Mouse (Mus musculus) midbrain, embryonic 10.5 days (tissue): ENCODE results near the gene Stk39. TPM values are rescaled to one million over a fixed set of nuclear protein-coding genes. Genes with fewer than 3 reads are reported as not detected.

Experiments used
- DNase-seq: peaks from one replicate; pipeline ENCODE4 v3.0.0-alpha.2; 2017; ENCODE audit warnings: low spot score
- H3K27ac ChIP-seq: fragments of 300-500 bp; sonication (generic); replicated peaks from 2 replicates; pipeline ENCODE4 v1.5.1; 2016; ENCODE audit warnings: mild to moderate bottlenecking
- H3K27me3 ChIP-seq: fragments of 300-500 bp; sonication (generic); 2 replicates; pipeline ENCODE4 v1.6.1; 2016; ENCODE audit warnings: low read depth, mild to moderate bottlenecking; ENCODE audit not compliant: poor library complexity, severe bottlenecking
- H3K36me3 ChIP-seq: fragments of 300-500 bp; sonication (generic); 2 replicates; pipeline ENCODE4 v1.6.1; 2016; ENCODE audit warnings: mild to moderate bottlenecking, moderate library complexity
- H3K4me1 ChIP-seq: fragments of 300-500 bp; sonication (generic); 2 replicates; pipeline ENCODE4 v1.6.1; 2016
- H3K4me3 ChIP-seq: fragments of 300-500 bp; sonication (generic); 2 replicates; pipeline ENCODE4 v1.5.1; 2016; ENCODE audit warnings: mild to moderate bottlenecking, moderate library complexity
- H3K9me3 ChIP-seq: fragments of 300-500 bp; sonication (generic); replicated peaks from 2 replicates; pipeline ENCODE4 v1.6.1; 2016; ENCODE audit warnings: mild to moderate bottlenecking
- WGBS: fragments of 180-500 bp; shearing (Covaris S2); methylation state at CpG from one replicate; pipeline ENCODE4 v1.1.7; 2016; 5-methylcytosine and 5-hydroxymethylcytosine counted together
- polyA plus RNA-seq: library from polyadenylated mRNA; unstranded; fragments of >200 nt; fragmentation: Nextera tagmentation; extraction: Ambion mirVana; gene quantifications from 2 replicates; pipeline ENCODE4 v1.2.1, GENCODE M21; 2016

Stk39 gene
- polyA plus RNA-seq, 1 experiment from 2014 or later, result 30.1 TPM

DNA sequence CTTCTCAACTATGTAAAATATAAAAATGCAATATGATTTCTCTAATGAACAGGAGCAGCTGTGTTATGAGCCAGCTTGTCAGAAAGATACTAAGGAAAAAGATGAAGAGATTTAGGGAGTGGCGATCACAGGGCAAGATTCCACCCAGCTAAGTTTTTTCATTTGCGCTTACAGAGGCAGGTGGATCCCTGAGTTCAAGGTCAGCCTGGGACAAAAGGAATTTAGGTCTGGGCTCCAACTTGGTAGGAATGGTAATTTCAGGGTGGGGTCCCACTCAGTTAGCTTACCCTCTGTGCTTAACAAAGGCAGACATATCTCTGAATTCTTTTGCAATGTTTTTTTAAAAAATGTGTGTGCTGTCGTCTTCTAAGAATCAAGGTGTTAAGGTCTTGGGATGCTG is 173.7 kb downstream of the Stk39 start:
- WGBS, result 93% methylated on average over 3 of the region's 3 CpGs

DNA sequence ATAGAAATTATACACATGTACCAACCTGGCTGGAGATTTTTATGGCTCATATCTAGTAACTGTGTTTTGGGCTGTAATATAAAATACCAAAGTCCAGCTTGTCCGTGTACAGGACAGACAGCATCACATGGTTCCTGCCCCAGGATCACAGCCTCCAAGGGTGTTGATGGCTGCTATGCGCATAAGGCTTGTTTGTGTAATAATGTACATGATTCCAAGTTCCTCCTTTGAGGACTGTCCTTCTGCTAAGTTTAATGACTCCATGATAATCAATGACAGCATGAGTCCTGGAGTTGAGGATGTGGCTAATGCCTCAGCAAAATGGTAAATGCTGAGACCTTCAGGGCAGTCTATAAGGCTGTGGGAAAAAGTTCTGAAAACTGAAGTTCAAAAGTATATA is 174.1 kb downstream of the Stk39 start:
- Histone ChIP-seq H3K9me3 (no peaks in the 10 kb centered on the region), H3K4me1 (peaks cover 9% of the 10 kb centered on the region), H3K27me3 (no peaks in the 10 kb centered on the region), H3K4me3 (no peak overlapping the region), H3K27ac (no peak overlapping the region), H3K36me3 (peaks cover 40% of the 10 kb centered on the region)
- 94% methylated on average over 2 of the region's 2 CpGs for WGBS
- DNase-seq, result no peak

More for the DNA sequence above, 173.7 kb downstream of the Stk39 start:
- H3K4me3 ChIP-seq, result no peak overlapping the region
- DNase-seq, result no peak
- H3K4me1 ChIP-seq, result peaks cover 9% of the 10 kb centered on the region
- no peaks in the 10 kb centered on the region for H3K9me3 ChIP-seq
- no peaks in the 10 kb centered on the region for H3K27me3 ChIP-seq
- no peak overlapping the region for H3K27ac ChIP-seq
- H3K36me3 ChIP-seq, result peaks cover 43% of the 10 kb centered on the region

DNA sequence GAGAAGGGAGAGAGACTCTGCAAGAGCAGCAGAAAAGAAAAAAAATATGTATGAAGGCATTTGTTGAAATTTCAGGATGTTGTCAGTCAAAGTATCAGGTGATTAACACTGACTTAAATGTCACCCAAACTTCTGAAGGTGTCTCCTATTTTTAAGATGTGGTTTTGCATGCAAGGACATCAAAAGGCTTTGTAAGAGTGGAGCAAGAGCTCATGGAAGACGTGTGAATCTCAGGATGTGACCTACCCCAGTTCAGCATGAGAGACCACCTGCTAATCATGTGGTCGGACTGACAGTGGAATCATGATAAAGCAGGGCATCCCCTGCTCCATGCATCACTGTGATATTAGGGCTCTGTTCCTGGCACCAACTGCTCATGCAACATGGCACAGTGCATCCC is 175.3 kb downstream of the Stk39 start:
- peaks cover 34% of the 10 kb centered on the region for H3K36me3 ChIP-seq
- 83% methylated on average over 2 of the region's 2 CpGs for WGBS
- no peak overlapping the region for H3K27ac ChIP-seq
- no peaks in the 10 kb centered on the region for H3K27me3 ChIP-seq
- no peak for DNase-seq
- peaks cover 1% of the 10 kb centered on the region for H3K4me1 ChIP-seq
- no peak overlapping the region for H3K4me3 ChIP-seq
- no peaks in the 10 kb centered on the region for H3K9me3 ChIP-seq

DNA sequence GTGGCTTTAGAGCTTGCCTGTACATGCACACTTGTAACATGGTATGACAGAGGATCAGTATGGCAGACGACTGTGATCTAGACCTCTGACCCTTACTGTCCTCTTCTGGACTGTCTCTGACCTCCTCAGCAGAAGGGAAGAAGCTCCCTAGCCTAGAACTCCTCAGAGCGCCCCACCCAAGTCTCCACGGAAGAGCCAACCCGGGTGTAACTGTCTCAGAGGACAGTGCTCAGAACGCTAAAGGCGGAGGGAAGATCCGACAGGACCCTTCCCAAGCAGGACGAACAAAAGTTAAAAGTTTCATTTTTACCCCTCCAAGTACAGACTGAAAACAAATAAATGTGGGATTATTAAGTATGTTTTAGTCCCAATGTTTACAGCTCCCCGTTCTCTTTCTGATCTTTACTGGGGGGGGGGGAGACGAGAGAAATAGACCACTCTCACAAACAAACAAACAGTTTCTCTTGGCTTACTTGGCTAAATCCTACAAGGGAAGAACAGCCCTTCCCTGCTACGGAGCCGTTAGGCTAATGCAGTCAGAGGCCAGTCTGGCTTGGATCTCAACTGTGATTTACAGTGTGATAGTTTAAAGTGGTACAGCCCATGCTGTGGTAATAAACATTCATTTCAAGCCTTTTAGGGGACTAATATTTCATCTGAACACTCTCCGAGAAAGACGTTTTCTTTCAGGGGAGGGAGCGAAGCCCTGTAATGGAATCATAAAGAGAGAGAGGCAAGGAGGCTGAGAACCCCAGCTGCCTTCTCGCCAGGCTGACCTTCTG is 179.3 kb downstream of the Stk39 start:
- DNase-seq, result no peak
- no peak overlapping the region for H3K4me3 ChIP-seq
- 89% methylated on average over 16 of the region's 16 CpGs for WGBS
- no peaks in the 10 kb centered on the region for H3K27me3 ChIP-seq
- H3K4me1 ChIP-seq, result no peaks in the 10 kb centered on the region; the same call in 1 of the 2 replicates
- peaks cover 16% of the 10 kb centered on the region for H3K36me3 ChIP-seq
- H3K9me3 ChIP-seq, result no peaks in the 10 kb centered on the region
- no peak overlapping the region for H3K27ac ChIP-seq

DNA sequence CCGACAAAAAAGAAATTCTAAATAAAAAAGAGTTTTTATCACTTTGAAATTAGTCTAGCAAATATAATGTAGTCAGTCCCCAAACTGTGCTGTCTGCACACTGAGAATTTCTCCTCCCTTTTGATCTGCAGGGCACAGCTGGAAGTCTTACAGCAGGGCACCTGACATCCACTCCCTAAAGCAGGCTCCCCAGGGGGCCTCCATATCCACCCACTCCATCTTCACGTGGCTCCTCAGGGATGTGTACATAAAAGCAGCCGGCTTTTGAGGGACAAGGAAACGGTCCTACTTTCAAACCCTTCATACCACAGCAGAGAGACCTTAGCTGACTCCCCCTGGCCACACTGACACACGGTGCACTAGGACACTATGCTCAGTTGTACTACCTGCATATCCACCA is 180.2 kb downstream of the Stk39 start:
- DNase-seq, result no peak
- no peaks in the 10 kb centered on the region; the same call in 1 of the 2 replicates for H3K4me1 ChIP-seq
- peaks cover 14% of the 10 kb centered on the region; the same call in 1 of the 2 replicates for H3K36me3 ChIP-seq
- 71% methylated on average over 5 of the region's 5 CpGs for WGBS
- no peaks in the 10 kb centered on the region for H3K27me3 ChIP-seq
- H3K27ac ChIP-seq, result no peak overlapping the region
- no peaks in the 10 kb centered on the region for H3K9me3 ChIP-seq
- H3K4me3 ChIP-seq, result no peak overlapping the region

DNA sequence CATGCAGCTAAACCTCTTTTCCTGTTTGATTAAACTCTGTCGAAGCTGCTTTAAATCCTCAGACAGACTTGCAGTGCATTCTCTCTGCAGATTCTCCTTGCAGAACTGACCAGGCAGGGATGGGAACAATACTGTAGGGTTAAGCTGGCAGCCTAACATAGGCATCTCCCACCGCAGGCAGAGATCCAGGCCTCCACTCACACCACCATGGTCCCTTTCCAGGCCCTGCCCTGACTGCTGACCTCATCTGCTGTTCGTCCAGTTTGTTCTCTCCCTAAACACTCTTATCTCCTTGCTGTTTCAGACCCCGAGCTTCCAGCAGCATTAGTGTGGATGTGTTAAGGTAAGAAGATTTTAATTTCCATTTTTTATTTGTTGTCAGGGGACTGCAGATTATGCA is 182.1 kb downstream of the Stk39 start:
- DNase-seq, result no peak
- 0 out of 2 replicates have a peak overlapping the region, but pooled peaks have one; percentile 57 for H3K27ac ChIP-seq
- H3K4me3 ChIP-seq, result no peak overlapping the region
- no peaks in the 10 kb centered on the region for H3K9me3 ChIP-seq
- peaks cover 15% of the 10 kb centered on the region for H3K36me3 ChIP-seq
- WGBS, result 40% methylated on average over 4 of the region's 4 CpGs
- H3K4me1 ChIP-seq, result no peaks in the 10 kb centered on the region; the same call in 1 of the 2 replicates
- H3K27me3 ChIP-seq, result no peaks in the 10 kb centered on the region

DNA sequence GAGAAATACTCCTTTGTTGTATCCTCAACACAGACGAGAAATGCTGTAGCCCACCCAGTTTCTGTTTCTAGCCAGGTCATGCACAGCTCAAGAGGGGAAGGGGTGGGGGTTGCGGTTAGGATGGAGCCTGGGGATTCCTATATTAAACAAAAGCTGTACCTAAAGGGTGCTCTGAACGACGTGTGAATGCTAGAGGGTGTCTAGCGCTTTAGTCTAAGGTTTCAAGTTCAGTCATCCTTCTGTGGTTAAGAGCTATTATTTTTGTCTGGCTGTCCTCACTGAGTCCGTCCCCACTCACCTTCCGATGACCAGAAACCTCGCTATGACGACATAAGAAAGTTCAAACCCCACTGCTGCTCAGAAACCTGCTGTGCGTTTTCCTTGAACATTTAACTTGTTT is 182.9 kb downstream of the Stk39 start:
- H3K27ac ChIP-seq, result no peak overlapping the region
- H3K36me3 ChIP-seq, result peaks cover 22% of the 10 kb centered on the region
- H3K4me3 ChIP-seq, result no peak overlapping the region
- no peak for DNase-seq
- 80% methylated on average over 10 of the region's 10 CpGs for WGBS
- no peaks in the 10 kb centered on the region for H3K9me3 ChIP-seq
- H3K4me1 ChIP-seq, result no peaks in the 10 kb centered on the region; the same call in 1 of the 2 replicates
- no peaks in the 10 kb centered on the region for H3K27me3 ChIP-seq

DNA sequence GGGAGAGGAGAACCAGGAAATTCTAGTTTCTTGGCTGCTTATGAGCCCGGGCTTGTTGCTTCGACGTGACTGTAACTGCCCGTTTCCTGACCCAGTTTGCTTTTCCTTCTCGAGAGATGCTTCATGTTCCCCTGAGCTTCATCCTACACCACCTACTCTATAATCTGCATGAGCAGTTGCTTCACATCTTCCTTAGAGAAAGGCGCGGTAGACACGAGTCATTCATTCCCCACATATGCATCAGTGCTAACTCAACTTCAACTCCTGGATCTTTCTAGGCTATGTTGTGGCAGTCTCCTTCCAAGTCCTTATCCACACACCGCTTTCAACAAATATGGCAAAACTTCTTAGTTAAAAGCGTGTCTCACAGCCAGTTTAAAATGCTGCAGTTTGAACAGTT is 184.0 kb downstream of the Stk39 start:
- H3K36me3 ChIP-seq, result peaks cover 26% of the 10 kb centered on the region
- no peaks in the 10 kb centered on the region for H3K9me3 ChIP-seq
- 96% methylated on average over 10 of the region's 10 CpGs for WGBS
- no peaks in the 10 kb centered on the region for H3K27me3 ChIP-seq
- H3K4me3 ChIP-seq, result no peak overlapping the region
- H3K4me1 ChIP-seq, result no peaks in the 10 kb centered on the region; the same call in 1 of the 2 replicates
- no peak overlapping the region for H3K27ac ChIP-seq
- DNase-seq, result no peak

DNA sequence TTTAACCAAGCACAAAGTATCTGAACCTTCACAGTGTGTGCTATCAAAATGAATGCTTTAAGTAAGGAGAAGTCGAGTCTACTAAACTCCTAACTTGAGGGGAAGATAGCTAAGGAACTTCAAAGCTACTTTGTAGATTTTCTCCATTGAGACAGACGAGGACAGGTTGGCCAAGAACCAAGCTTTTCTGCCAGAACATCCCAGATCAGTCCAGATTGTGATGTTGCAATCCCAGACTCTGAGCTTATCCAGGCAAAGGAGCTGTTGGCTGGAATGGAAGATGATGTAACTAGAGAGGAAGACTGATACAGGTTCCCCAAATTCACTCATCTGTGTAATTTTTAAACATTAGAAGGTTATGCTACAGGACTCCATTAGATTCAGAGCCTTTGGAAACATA is 187.7 kb downstream of the Stk39 start:
- no peak for DNase-seq
- peaks cover 48% of the 10 kb centered on the region for H3K36me3 ChIP-seq
- H3K27me3 ChIP-seq, result no peaks in the 10 kb centered on the region
- H3K4me3 ChIP-seq, result no peak overlapping the region
- H3K27ac ChIP-seq, result no peak overlapping the region
- WGBS, result 88% methylated on average over 2 of the region's 2 CpGs
- 0 out of 2 replicates have a peak, but pooled peaks cover 3% of the 10 kb centered on the region for H3K9me3 ChIP-seq
- no peaks in the 10 kb centered on the region for H3K4me1 ChIP-seq

DNA sequence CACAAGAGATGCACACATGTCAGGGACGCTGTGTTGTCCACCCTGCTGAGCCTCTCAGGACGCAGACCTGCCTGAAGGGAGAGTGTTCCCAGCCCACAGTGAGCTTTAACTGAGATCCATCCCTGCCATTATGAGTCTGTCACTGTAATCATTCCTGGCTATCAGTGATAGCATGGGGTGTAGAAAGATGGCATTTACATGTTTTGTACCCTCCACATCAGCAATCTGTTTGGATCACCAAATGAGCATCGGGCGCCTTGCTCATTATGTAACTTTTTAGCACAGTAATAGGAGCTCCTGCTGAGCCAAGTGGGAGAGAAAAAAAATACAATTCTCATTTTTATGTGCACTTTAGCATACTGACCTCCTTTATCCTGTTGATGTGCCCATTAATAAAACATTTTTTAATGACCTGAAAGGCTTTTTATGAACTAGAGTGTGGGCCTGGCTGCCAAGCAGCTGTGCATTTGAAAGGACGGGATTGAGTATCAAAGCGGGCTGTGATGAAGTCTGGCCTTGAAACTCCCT is 189.0 kb downstream of the Stk39 start:
- Histone ChIP-seq H3K27me3 (no peaks in the 10 kb centered on the region), H3K4me3 (no peak overlapping the region), H3K9me3 (0 out of 2 replicates have a peak, but pooled peaks cover 3% of the 10 kb centered on the region), H3K36me3 (peaks cover 50% of the 10 kb centered on the region), H3K4me1 (no peaks in the 10 kb centered on the region), H3K27ac (no peak overlapping the region)
- WGBS, result 91% methylated on average over 6 of the region's 6 CpGs
- no peak for DNase-seq

DNA sequence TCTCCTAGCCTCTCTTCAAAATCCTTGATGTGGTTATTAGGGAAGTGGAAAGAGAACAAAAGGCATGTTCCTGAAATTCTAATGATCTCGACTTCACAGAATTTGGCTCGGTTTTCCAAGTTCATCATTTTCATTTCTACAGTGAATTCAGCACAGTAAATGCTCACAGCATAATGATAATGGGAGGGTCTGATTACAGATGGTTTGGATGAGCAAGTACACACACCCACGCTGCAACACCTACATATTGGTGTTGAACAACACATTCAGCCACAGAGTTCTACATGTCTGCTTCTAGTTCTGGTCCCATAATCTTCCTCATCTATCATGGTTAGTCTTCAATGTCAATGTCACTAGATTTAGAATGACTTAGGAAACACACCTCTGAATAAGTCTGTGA is 190.5 kb downstream of the Stk39 start:
- H3K9me3 ChIP-seq, result 0 out of 2 replicates have a peak, but pooled peaks cover 3% of the 10 kb centered on the region
- H3K4me3 ChIP-seq, result no peak overlapping the region
- peaks cover 43% of the 10 kb centered on the region for H3K36me3 ChIP-seq
- H3K4me1 ChIP-seq, result no peaks in the 10 kb centered on the region
- no peak for DNase-seq
- 90% methylated on average over 3 of the region's 3 CpGs for WGBS
- no peak overlapping the region for H3K27ac ChIP-seq
- no peaks in the 10 kb centered on the region for H3K27me3 ChIP-seq

DNA sequence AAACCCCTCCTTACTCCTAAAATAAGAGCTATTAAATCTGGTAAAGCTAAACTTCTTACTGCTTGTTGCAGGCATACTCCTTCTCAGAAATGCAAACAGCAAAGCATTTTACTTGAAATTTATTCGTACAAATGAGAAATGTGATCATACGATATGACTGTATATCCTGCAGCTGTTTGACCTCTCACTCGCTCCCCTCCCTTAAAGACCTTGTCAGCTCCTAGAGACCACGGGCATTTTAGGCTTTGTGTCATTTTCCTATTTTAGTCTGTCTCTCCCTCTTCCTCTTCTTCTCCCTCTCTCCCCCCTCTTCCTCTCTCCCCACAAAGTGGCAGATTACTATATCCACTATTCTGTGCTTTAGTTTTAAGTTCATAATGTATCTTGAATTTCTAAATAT is 200.8 kb downstream of the Stk39 start:
- peaks cover 15% of the 10 kb centered on the region for H3K4me1 ChIP-seq
- WGBS, result 78% methylated on average over 4 of the region's 4 CpGs
- DNase-seq, result no peak
- H3K27ac ChIP-seq, result no peak overlapping the region
- H3K36me3 ChIP-seq, result peaks cover 34% of the 10 kb centered on the region
- no peaks in the 10 kb centered on the region for H3K9me3 ChIP-seq
- no peaks in the 10 kb centered on the region for H3K27me3 ChIP-seq
- H3K4me3 ChIP-seq, result no peak overlapping the region

DNA sequence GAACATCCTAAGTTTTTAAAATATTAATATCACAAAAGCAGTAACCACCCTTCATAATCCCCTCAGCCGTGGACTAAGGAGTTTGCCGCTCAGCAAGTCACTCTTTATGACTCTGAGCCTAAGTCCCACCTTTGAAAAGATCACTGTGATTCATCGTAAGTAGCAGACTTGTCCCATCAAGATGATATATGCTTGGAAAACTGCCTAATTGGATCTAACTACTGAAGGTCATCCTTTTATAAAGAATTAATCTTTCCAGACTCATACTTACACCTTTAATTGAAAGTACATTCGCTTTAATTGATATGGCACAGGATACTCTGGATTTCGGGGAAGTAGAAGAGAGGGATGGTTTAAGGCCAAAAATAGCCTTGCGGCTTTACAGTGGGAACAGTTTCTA is 201.2 kb downstream of the Stk39 start:
- H3K36me3 ChIP-seq, result peaks cover 34% of the 10 kb centered on the region
- no peaks in the 10 kb centered on the region for H3K27me3 ChIP-seq
- no peaks in the 10 kb centered on the region for H3K9me3 ChIP-seq
- WGBS, result 91% methylated on average over 6 of the region's 6 CpGs
- H3K4me3 ChIP-seq, result no peak overlapping the region
- no peak overlapping the region for H3K27ac ChIP-seq
- H3K4me1 ChIP-seq, result peaks cover 15% of the 10 kb centered on the region
- DNase-seq, result no peak
